Mouse (Mus musculus) adipose tissue, adult 10 weeks (tissue): ENCODE data around the gene E130308A19Rik. TPM values are rescaled to one million over a fixed set of nuclear protein-coding genes. Genes with fewer than 3 reads are reported as not detected.

Experiments
- polyA plus RNA-seq: library from polyadenylated mRNA; stranded (reverse); fragments of 350-450 nt; fragmentation: Illumina TruSeq; extraction: RNeasy Lipid Tissue Mini Kit (QIAGEN cat#74804); gene quantifications from one replicate; pipeline ENCODE4 v1.2.3, GENCODE M21; 2014; ENCODE audit warnings: low read depth, low replicate concordance

Gene E130308A19Rik
- 6.1 TPM for polyA plus RNA-seq

DNA sequence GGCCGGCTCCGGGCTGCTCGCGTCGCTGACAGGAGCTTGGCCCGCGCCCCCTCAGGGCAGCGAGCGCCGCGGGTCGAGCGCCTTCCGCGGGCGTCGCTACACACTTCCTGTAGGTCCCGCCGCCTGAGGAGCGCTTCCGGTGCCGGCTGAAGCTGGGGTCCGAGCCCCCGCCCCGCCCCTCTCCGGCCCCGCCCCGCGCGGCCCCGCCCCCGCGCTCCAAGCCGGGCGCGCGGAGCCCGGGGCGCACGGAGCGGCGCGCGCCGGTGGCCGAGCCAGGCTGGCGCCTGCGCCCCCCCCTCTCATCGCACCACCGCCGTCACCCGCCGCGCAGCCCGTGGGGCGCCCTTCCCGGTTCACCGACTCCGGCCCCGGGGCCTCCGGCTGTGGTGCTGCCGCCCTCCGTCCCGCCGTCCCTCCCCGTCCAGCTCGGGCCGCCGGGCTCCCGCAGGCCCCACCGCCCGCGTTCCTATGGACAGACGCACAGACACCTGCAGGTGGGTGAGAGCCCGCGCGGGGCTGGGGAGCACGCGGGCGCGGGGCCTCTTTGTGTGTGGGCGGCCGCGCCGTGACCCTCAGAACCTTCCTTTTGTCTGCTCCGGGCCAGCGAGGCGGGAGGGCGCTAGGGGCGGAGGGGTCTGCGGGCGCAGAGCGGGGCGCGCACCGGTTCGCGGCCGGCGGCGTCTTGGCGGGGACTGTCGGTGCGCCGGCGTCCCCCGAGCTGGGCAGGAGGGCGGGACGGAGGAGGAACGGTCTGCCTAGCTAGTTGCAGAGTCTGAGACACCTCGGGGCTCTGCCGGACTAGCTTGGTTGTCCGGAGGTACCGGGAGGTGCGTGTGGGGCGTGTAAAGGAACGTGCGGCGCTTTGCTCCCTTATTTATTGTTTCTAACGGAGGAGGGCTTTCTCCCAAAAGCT is at the start of gene E130308A19Rik:
Gene E130308A19Rik (plus strand): TSS at position 214 of the 913 bp plus-strand sequence.

DNA sequence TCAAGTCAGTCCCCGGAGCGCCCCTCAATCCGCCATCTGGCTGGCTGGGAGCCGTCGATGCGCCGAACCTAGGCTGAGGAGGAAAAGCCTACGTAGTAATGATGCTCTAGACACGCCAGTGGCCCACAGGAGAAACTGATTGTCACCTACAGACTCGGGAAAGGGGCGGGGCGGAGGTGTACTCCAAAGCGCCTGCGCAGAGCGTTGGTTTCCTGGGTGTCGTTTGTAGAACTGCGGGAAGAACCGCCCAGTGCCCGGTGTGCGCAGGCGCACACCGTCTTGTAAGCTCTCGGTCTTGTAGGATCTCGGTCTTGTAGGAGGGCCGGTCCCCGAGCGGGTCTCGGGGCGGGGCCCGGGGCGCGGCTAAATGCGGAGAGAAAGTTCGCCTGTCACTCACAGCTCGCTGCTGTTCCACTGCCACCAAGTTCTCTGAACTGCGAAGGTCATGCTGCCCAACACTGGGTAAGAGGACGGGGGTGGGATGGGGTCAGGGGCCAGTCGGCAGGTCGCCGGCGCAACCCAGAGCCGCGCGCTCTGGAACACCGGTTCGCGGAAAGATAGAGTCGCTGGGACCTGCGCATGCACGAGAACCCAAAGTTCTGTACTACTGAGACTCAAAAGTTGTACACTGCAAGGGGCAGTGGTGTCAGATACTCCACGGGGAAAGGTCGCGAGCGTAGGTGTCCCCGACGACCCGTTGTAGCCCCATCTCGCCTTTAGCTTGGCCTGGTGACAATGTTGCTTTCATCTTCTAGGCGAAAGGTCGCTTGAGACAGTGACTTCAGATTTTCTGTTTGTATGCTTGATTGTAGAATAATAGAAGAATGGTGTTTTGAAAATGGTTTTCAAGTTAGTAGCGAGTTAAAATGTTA is 44.5 kb upstream of the E130308A19Rik start, which contains the start of gene Hsdl2:
Gene Hsdl2 (plus strand): TSS at position 250 of the 872 bp plus-strand sequence.

DNA sequence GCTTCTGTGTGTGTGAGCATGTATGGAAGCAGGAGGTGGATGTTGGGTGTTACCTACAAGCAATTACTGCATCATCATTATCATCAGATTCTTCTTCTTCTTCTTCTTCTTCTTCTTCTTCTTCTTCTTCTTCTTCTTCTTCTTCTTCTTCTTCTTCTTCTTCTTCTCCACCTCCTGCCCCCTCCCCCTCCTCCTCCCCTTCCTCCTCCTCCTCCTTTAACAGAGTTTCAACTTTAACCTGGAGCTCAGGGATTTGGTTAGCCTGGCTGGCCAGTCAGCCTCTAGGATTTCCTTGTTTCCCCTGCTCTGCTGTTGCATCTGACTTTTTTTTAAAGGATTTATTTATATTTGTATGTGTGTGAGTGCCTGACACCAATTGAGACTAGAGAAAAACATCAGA is 175.5 kb downstream of the E130308A19Rik start, which contains the start of gene Inip:
Gene Inip (minus strand): TSS at position 101 of the 400 bp plus-strand sequence.

DNA sequence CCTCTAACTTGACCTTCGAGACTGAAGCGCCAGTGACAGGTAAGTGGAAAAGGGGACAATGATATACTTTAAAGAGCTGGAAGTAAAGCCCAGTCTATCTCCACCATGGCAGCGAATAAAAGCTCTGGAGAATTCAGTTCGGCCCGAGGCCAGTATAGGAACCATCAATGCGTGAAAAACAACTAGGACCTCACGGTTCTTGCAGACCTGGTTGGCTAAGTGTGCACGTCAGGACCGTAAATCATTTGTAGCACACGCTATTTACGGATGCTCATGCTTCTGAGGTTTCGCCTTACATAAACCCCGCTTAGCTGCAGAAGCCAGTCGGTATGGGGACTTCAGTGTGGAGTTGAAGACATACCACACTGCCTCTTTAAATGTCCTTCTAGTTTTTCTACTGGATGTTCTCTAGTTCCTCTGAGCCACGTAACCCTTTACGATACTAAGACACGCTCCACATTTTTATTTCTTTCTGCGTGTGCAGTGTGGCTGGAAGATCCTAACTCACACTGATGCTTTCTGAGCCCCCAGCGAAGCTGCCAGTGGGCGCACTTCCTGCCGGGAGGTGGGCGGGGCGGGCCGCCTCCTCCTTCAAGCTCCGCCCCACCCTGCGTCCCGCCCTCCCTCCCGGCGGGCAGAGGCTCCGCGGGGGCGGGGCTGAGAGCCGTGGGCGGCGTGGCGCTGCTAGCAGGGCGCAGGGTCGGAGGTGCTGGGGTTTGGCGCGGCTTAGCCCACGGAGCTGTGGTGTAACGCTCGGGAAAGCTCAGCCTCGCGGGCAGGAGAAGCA is 179.4 kb downstream of the E130308A19Rik start, which contains the start of gene Snx30:
Gene Snx30 (plus strand): TSS at position 660 of the 787 bp plus-strand sequence.

Other genes with a start within 250 kb of the E130308A19Rik start
- gene Susd1, start 187.6 kb upstream of the E130308A19Rik start, polyA plus RNA-seq, result 30.8 TPM
- gene Ptbp3, start 76.8 kb upstream of the E130308A19Rik start, polyA plus RNA-seq, result 55.0 TPM
- gene Hsdl2, start 44.6 kb upstream of the E130308A19Rik start, polyA plus RNA-seq, result 62.4 TPM
- gene Inip, start 175.4 kb downstream of the E130308A19Rik start, polyA plus RNA-seq, result 14.7 TPM
- 9.7 TPM for gene Snx30, start 179.6 kb downstream of the E130308A19Rik start, polyA plus RNA-seq